ENCODE assay signal across 8 mouse cellular contexts in genomic region chr13:45455108-45455861, GRCm38 (mm10). TPM values are rescaled to one million over a fixed set of nuclear protein-coding genes. Genes with fewer than 3 reads are reported as not detected.
DNase-seq lines count a peak whose midpoint lies in the region; ATAC-seq and TF ChIP-seq lines count a peak whose summit lies in the region.

No protein-coding gene starts in this region.

- peak overlapping the region; percentile 33 for H3K4me3 ChIP-seq in gastrocnemius, adult 2 months
- H3K4me3 ChIP-seq in bone marrow, adult 2 months (replicated peaks; ENCODE audit: control insufficient read depth, low read depth, low read length) = no peak overlapping the region
- peak overlapping the region; percentile 10 for H3K4me3 ChIP-seq in heart, embryonic 13.5 days
- 0 out of 2 replicates have a peak overlapping the region, but pooled peaks have one; percentile 13 for H3K4me3 ChIP-seq in kidney, embryonic 16.5 days (ENCODE audit: low read length)

- no peak; the same call in 1 of the 2 replicates for ATAC-seq in heart, embryonic 13.5 days (ENCODE audit: extremely low read depth, insufficient number of reproducible peaks, low FRiP score, low TSS enrichment)
- peak; percentile 70 for ATAC-seq in kidney, embryonic 16.5 days (ENCODE audit: low FRiP score, low TSS enrichment)
- peak; percentile 79 for ATAC-seq in megakaryocyte, adult 5-6 weeks (ENCODE audit: poor library complexity, severe bottlenecking)

- H3K4me1 ChIP-seq in bone marrow, adult 2 months (ENCODE audit: control insufficient read depth, insufficient read depth, low read length) = peaks cover 6% of the 10 kb centered on the region
- H3K4me1 ChIP-seq in heart, embryonic 13.5 days = peaks cover 35% of the 10 kb centered on the region
- H3K4me1 ChIP-seq in kidney, embryonic 16.5 days (ENCODE audit: insufficient read depth, low read length) = peaks cover 40% of the 10 kb centered on the region

- peak overlapping the region; percentile 76 for H3K27ac ChIP-seq in gastrocnemius, adult 2 months
- peak overlapping the region; percentile 34; the same call in 1 of the 2 replicates for H3K27ac ChIP-seq in bone marrow, adult 2 months (ENCODE audit: control insufficient read depth, insufficient read depth, low read depth, low read length, poor library complexity)
- peak overlapping the region; percentile 81 for H3K27ac ChIP-seq in heart, embryonic 13.5 days (replicated peaks)
- peak overlapping the region; percentile 91 for H3K27ac ChIP-seq in kidney, embryonic 16.5 days (ENCODE audit: low read length)

- DNase-seq in gastrocnemius, adult 2 months = no peak
- DNase-seq in gastrocnemius, postnatal 10 days = no peak
- DNase-seq in thymus, postnatal 25 days = peak; percentile 42
- DNase-seq in urinary bladder, postnatal 4 days (ENCODE audit: low spot score in 2 of 2) = no peak

- no peaks in the 10 kb centered on the region for H3K36me3 ChIP-seq in heart, embryonic 13.5 days
- H3K36me3 ChIP-seq in kidney, embryonic 16.5 days (ENCODE audit: insufficient read depth, low read length) = no peaks in the 10 kb centered on the region

- H3K27me3 ChIP-seq in heart, embryonic 13.5 days (replicated peaks) = no peaks in the 10 kb centered on the region
- H3K27me3 ChIP-seq in kidney, embryonic 16.5 days (ENCODE audit: insufficient read depth, low read length) = no peaks in the 10 kb centered on the region

- intact Hi-C loops in gastrocnemius, adult 2 months (cut with DNase I) = no loop called here

- no peak for TF ChIP-seq POLR2A in bone marrow, adult 2 months (IDR thresholded peaks at IDR 0.05; ENCODE audit: borderline replicate concordance, control insufficient read depth, low read depth, low read length)

- peak overlapping the region; percentile 49 for H3K4me2 ChIP-seq in heart, embryonic 13.5 days
- H3K4me2 ChIP-seq in kidney, embryonic 16.5 days (replicated peaks; ENCODE audit: low read depth, low read length) = peak overlapping the region; percentile 35

- TF ChIP-seq CTCF in gastrocnemius, adult 2 months (IDR thresholded peaks at IDR 0.05) = no peak
- no peak for TF ChIP-seq CTCF in bone marrow, adult 2 months (IDR thresholded peaks at IDR 0.05; ENCODE audit: control insufficient read depth, insufficient read depth, low read length)

- 12% methylated on average over 15 of the region's 15 CpGs for WGBS in bone marrow, adult 2 months
- WGBS in heart, embryonic 13.5 days = 9% methylated on average over 15 of the region's 15 CpGs
- 10% methylated on average over 15 of the region's 15 CpGs for WGBS in kidney, embryonic 16.5 days

- peak overlapping the region; percentile 69 for H3K9ac ChIP-seq in heart, embryonic 13.5 days
- H3K9ac ChIP-seq in kidney, embryonic 16.5 days (replicated peaks; ENCODE audit: low read length) = peak overlapping the region; percentile 22; the same call in 1 of the 2 replicates

- no peaks in the 10 kb centered on the region; the same call in 1 of the 2 replicates for H3K9me3 ChIP-seq in heart, embryonic 13.5 days
- H3K9me3 ChIP-seq in kidney, embryonic 16.5 days (ENCODE audit: low read length) = no peaks in the 10 kb centered on the region

RNA-seq across cellular contexts. Expression of gene Gmpr, which starts 52.0 kb away (rescaled TPM):
- 100 to 1,000 TPM; 152 to 185 TPM for total RNA-seq in gastrocnemius, adult 2 months (2021)
- 100 to 1,000 TPM; 163 to 170 TPM for total RNA-seq in gastrocnemius, postnatal 10 days (2021)
- polyA plus RNA-seq in bone marrow, adult 2 months (2011; ENCODE audit: insufficient read depth, insufficient read length, low replicate concordance, missing spikeins) = 7.9 and 10.9 TPM in 2 replicates
- 179 and 199 TPM in 2 replicates for polyA plus RNA-seq in heart, embryonic 13.5 days (2015; fragmentation: Nextera tagmentation; extraction: Ambion mirVana)
- 56.6 and 62.4 TPM in 2 replicates for polyA plus RNA-seq in kidney, embryonic 16.5 days (2015; fragmentation: Nextera tagmentation; extraction: Ambion mirVana)
- 1.7 and 2.0 TPM in 2 replicates for total RNA-seq in megakaryocyte, adult 5-6 weeks (2015)
- total RNA-seq in megakaryocyte, adult 5-6 weeks (2017) = 1.0 and 1.1 TPM in 2 replicates

Comparison
In these comparisons a context has a peak if more than half of its experiments do, and no peak if none do; other contexts are left out.
1. H3K27ac ChIP-seq: peak in every context shown above with its lines; median percentile 91 in kidney, embryonic 16.5 days; 81 in heart, embryonic 13.5 days; 76 in gastrocnemius, adult 2 months; 34 in bone marrow, adult 2 months.
2. RNA of gene Gmpr, which starts 52.0 kb away (total RNA-seq): 152 to 185 TPM in gastrocnemius, adult 2 months and 163 to 170 TPM in gastrocnemius, postnatal 10 days; 1.0 to 2.0 TPM in megakaryocyte, adult 5-6 weeks; every median in the first group is over 10 times any median in the second.